Mouse (Mus musculus) midbrain, embryonic 13.5 days (tissue): ENCODE results near the gene Nupr1. TPM values are rescaled to one million over a fixed set of nuclear protein-coding genes. Genes with fewer than 3 reads are reported as not detected.
A peak's percentile ranks its signal among the peaks of the same experiment; 100 is the strongest.
"Not testable (repeated sequence)": the region's sequence is repeated elsewhere in the genome, so short reads cannot be mapped to it uniquely, and the experiment has no call there.

Source experiments
- ATAC-seq: fragments of 200-750 bp; cut with Nextera tagmentation; 2 replicates; pipeline ENCODE4 v1.8.0; 2017; ENCODE audit warnings: mild to moderate bottlenecking, moderate TSS enrichment, moderate library complexity
- H3K27ac ChIP-seq: fragments of 300-500 bp; sonication (generic); 2 replicates; pipeline ENCODE4 v1.5.1; 2015; ENCODE audit warnings: inconsistent platforms, mild to moderate bottlenecking, moderate library complexity
- H3K27me3 ChIP-seq: fragments of 300-500 bp; sonication (generic); 2 replicates; pipeline ENCODE4 v1.6.1; 2015; ENCODE audit warnings: mild to moderate bottlenecking, inconsistent platforms
- H3K36me3 ChIP-seq: fragments of 300-500 bp; sonication (generic); 2 replicates; pipeline ENCODE4 v1.6.1; 2015; ENCODE audit warnings: mild to moderate bottlenecking, inconsistent platforms
- H3K4me1 ChIP-seq: fragments of 300-500 bp; sonication (generic); replicated peaks from 2 replicates; pipeline ENCODE4 v1.6.1; 2015; ENCODE audit warnings: inconsistent platforms
- H3K4me2 ChIP-seq: fragments of 300-500 bp; sonication (generic); replicated peaks from 2 replicates; pipeline ENCODE4 v1.6.1; 2015; ENCODE audit warnings: moderate library complexity, mild to moderate bottlenecking, inconsistent platforms
- H3K4me3 ChIP-seq: fragments of 300-500 bp; sonication (generic); replicated peaks from 2 replicates; pipeline ENCODE4 v1.5.1; 2015; ENCODE audit warnings: mild to moderate bottlenecking, inconsistent platforms
- H3K9ac ChIP-seq: fragments of 300-500 bp; sonication (generic); replicated peaks from 2 replicates; pipeline ENCODE4 v1.6.1; 2015; ENCODE audit warnings: mild to moderate bottlenecking, inconsistent platforms
- H3K9me3 ChIP-seq: fragments of 300-500 bp; sonication (generic); 2 replicates; pipeline ENCODE4 v1.6.1; 2016; ENCODE audit warnings: mild to moderate bottlenecking, inconsistent platforms
- WGBS: fragments of 180-500 bp; shearing (Covaris S2); methylation state at CpG from one replicate; pipeline ENCODE4 v1.1.7; 2015; 5-methylcytosine and 5-hydroxymethylcytosine counted together
- polyA plus RNA-seq: library from polyadenylated mRNA; unstranded; fragments of >200 nt; fragmentation: Nextera tagmentation; extraction: Ambion mirVana; gene quantifications from 2 replicates; pipeline ENCODE4 v1.2.1, GENCODE M21; 2015

Gene Nupr1
- polyA plus RNA-seq, 1 experiment from 2014 or later = 7.6 TPM

GRCm38 (mm10) chr7:126659771-126660170, 29.1 kb upstream of the Nupr1 start:
- H3K36me3 ChIP-seq = peaks cover 31% of the 10 kb centered on the region
- no peaks in the 10 kb centered on the region for H3K9me3 ChIP-seq
- H3K4me2 ChIP-seq = no peak overlapping the region
- H3K27ac ChIP-seq = no peak overlapping the region
- no peak overlapping the region for H3K9ac ChIP-seq
- WGBS = 86% methylated on average over 3 of the region's 3 CpGs
- H3K4me1 ChIP-seq = no peaks in the 10 kb centered on the region
- H3K27me3 ChIP-seq = no peaks in the 10 kb centered on the region
- H3K4me3 ChIP-seq = no peak overlapping the region
- no peak for ATAC-seq

- Histone ChIP-seq H3K27ac (no peak overlapping the region), H3K36me3 (peaks cover 13% of the 10 kb centered on the region), H3K27me3 (no peaks in the 10 kb centered on the region), H3K9me3 (no peaks in the 10 kb centered on the region), H3K4me3 (no peak overlapping the region), H3K4me2 (no peak overlapping the region), H3K4me1 (no peaks in the 10 kb centered on the region), H3K9ac (no peak overlapping the region)
- 91% methylated on average over 1 of the region's 1 CpGs for WGBS
- no peak for ATAC-seq
Observed at GRCm38 (mm10) chr7:126657522-126657921, 26.9 kb upstream of the Nupr1 start.

- Histone ChIP-seq H3K9ac (no peak overlapping the region), H3K27ac (no peak overlapping the region), H3K4me2 (no peak overlapping the region), H3K9me3 (no peaks in the 10 kb centered on the region), H3K4me1 (no peaks in the 10 kb centered on the region), H3K27me3 (no peaks in the 10 kb centered on the region), H3K36me3 (0 out of 2 replicates have a peak, but pooled peaks cover 2% of the 10 kb centered on the region), H3K4me3 (no peak overlapping the region)
- 95% methylated on average over 3 of the region's 3 CpGs for WGBS
- no peak for ATAC-seq
Observed at GRCm38 (mm10) chr7:126655695-126656094, 25.0 kb upstream of the Nupr1 start.

DNA sequence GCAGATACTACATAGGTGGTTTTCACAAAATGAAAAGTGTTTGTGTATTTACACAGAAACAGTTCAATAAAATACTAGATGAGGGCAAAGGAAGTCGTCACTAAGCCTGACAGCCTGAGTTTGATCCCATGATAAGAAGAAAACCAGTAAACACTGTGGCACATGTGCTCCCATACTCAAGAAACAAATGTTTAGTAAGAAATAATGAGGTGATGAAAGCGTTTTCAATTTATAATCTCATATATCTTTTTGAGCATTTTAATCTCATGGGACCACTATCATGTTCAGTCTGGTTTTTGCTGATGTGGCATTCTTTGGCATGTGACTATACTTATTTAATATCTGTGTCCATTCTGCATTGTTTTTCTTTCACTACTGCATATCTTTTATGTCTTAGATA, 23.3 kb upstream of the Nupr1 start:
- 0 out of 2 replicates have a peak, but pooled peaks cover 2% of the 10 kb centered on the region for H3K36me3 ChIP-seq
- no peak overlapping the region for H3K9ac ChIP-seq
- WGBS = 91% methylated on average over 2 of the region's 2 CpGs
- H3K27ac ChIP-seq = no peak overlapping the region
- ATAC-seq = no peak
- H3K4me2 ChIP-seq = no peak overlapping the region
- H3K27me3 ChIP-seq = no peaks in the 10 kb centered on the region
- H3K9me3 ChIP-seq = no peaks in the 10 kb centered on the region
- H3K4me3 ChIP-seq = no peak overlapping the region
- H3K4me1 ChIP-seq = peaks cover 9% of the 10 kb centered on the region

DNA sequence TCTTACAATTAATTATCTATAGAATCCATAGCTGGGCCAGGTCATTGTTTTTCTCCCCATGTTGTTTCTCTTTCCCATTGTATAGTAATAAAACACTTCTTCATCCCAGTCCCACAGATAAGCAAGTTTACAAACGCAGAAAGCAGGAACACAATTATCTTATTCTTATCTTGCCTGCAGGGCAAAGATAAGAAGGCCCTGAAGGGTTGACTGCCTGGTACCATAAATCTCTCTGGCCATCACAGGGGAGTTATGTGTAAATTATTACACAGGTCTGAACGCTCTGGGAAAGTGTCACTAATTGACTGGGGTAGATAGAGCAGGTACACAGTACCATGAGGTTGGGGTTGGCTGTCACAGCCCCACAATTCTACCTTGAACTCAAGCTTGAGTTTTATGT, 20.2 kb upstream of the Nupr1 start:
- Histone ChIP-seq H3K4me1 (peaks cover 9% of the 10 kb centered on the region), H3K27ac (no peak overlapping the region), H3K4me3 (no peak overlapping the region), H3K9me3 (no peaks in the 10 kb centered on the region), H3K9ac (no peak overlapping the region), H3K4me2 (no peak overlapping the region), H3K27me3 (no peaks in the 10 kb centered on the region), H3K36me3 (0 out of 2 replicates have a peak, but pooled peaks cover 2% of the 10 kb centered on the region)
- ATAC-seq = no peak
- 84% methylated on average over 2 of the region's 2 CpGs for WGBS

- Histone ChIP-seq H3K9ac (peak within 1 kb of the TSS; percentile 70), H3K36me3 (0 out of 2 replicates have a peak, but pooled peaks cover 2% of the 10 kb centered on the region), H3K4me3 (peak within 1 kb of the TSS; percentile 53), H3K4me2 (peak within 1 kb of the TSS; percentile 66), H3K27ac (peak within 1 kb of the TSS; percentile 92), H3K9me3 (no peaks in the 10 kb centered on the region), H3K27me3 (no peaks in the 10 kb centered on the region), H3K4me1 (peaks cover 9% of the 10 kb centered on the region)
- WGBS = 2% methylated on average over 57 of the region's 57 CpGs
- peak; percentile 99 for ATAC-seq
Observed at GRCm38 (mm10) chr7:126649231-126650051, 18.8 kb upstream of the Nupr1 start, which contains the start of gene Sgf29. Sgf29 (plus strand) TSS chr7:126649309.

GRCm38 (mm10) chr7:126648486-126648885, 17.8 kb upstream of the Nupr1 start:
- Histone ChIP-seq H3K27ac (no peak overlapping the region), H3K27me3 (no peaks in the 10 kb centered on the region), H3K4me2 (peak overlapping the region; percentile 66), H3K9me3 (no peaks in the 10 kb centered on the region), H3K4me3 (peak overlapping the region; percentile 53), H3K9ac (no peak overlapping the region), H3K4me1 (peaks cover 9% of the 10 kb centered on the region), H3K36me3 (0 out of 2 replicates have a peak, but pooled peaks cover under 1% of the 10 kb centered on the region)
- WGBS = 79% methylated on average over 4 of the region's 4 CpGs
- 0 out of 2 replicates have a peak, but pooled peaks have one; percentile 25 for ATAC-seq

DNA sequence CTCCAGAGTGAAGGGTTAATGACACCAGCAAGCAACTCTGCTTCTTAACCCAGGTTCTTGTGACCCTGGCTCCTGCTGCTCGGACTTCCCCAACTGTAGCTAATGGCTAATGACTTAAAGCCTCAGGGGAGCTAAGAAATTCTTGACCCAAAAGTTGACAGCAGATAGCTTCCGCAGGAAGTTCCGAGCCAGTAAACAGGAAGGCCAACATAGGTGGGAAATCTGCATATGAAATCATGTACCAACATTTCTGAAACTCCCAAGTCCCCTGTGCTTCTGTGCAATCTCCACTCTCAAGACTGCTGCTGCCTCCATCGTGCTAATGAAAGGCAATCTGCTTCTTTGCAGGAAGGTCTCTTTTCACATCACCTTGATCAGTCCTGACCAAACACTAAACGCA, 15.0 kb upstream of the Nupr1 start:
- Histone ChIP-seq H3K4me3 (no peak overlapping the region), H3K4me1 (peaks cover 9% of the 10 kb centered on the region), H3K9me3 (no peaks in the 10 kb centered on the region), H3K36me3 (no peaks in the 10 kb centered on the region), H3K9ac (no peak overlapping the region), H3K4me2 (no peak overlapping the region), H3K27ac (no peak overlapping the region), H3K27me3 (no peaks in the 10 kb centered on the region)
- ATAC-seq = no peak
- WGBS = 69% methylated on average over 5 of the region's 5 CpGs

DNA sequence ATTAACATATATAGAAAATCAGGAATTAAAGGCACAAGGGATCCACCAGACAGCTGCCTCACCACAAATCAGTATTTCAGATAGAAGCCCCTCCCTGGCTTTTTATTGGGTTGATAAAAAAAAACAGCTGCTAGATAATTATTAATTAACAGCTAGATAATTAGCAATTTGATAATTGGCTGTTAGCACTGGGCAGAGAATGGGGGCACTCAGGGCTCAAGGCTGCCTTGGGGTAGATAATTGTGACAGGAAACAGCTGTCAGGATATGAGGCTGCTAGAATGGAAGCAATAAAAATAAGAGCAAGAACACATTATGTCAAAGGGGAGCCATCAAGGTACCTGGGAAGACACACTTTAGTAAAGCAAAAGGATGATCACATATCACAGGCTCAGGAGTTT, 14.3 kb upstream of the Nupr1 start:
- ATAC-seq = no peak
- no peaks in the 10 kb centered on the region for H3K27me3 ChIP-seq
- no peak overlapping the region for H3K27ac ChIP-seq
- no peaks in the 10 kb centered on the region for H3K9me3 ChIP-seq
- H3K9ac ChIP-seq = no peak overlapping the region
- H3K4me3 ChIP-seq = no peak overlapping the region
- H3K36me3 ChIP-seq = no peaks in the 10 kb centered on the region
- peaks cover 3% of the 10 kb centered on the region for H3K4me1 ChIP-seq
- H3K4me2 ChIP-seq = no peak overlapping the region

GRCm38 (mm10) chr7:126644345-126644744, 13.7 kb upstream of the Nupr1 start:
- H3K4me3 ChIP-seq = no peak overlapping the region
- no peaks in the 10 kb centered on the region for H3K27me3 ChIP-seq
- no peak for ATAC-seq
- no peak overlapping the region for H3K27ac ChIP-seq
- no peak overlapping the region for H3K4me2 ChIP-seq
- no peaks in the 10 kb centered on the region for H3K4me1 ChIP-seq
- H3K9ac ChIP-seq = no peak overlapping the region
- 78% methylated on average over 3 of the region's 3 CpGs for WGBS
- H3K9me3 ChIP-seq = no peaks in the 10 kb centered on the region
- no peaks in the 10 kb centered on the region for H3K36me3 ChIP-seq

DNA sequence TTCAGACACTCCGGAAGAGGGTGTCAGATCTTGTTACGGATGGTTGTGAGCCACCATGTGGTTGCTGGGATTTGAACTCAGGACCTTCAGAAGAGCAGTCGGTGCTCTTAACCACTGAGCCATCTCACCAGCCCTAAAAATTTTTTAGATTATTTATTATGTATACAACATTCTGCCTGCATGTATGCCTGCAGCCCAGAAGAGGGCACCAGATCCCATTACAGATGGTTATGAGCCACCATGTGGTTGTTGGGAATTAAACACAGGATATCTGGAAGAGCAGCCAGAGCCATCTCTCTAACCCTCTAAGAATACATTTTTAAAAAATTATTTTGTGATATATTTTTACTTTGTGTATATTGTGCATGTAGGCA, 12.6 kb upstream of the Nupr1 start:
- H3K27ac ChIP-seq, H3K4me1 ChIP-seq, H3K36me3 ChIP-seq, H3K9me3 ChIP-seq, ATAC-seq, H3K9ac ChIP-seq, H3K4me2 ChIP-seq, H3K4me3 ChIP-seq, H3K27me3 ChIP-seq: not testable (repeated sequence)
- 68% methylated on average over 3 of the region's 3 CpGs for WGBS

GRCm38 (mm10) chr7:126642545-126643243, 12.0 kb upstream of the Nupr1 start:
- Histone ChIP-seq H3K4me1 (no peaks in the 10 kb centered on the region), H3K9me3 (no peaks in the 10 kb centered on the region), H3K9ac (no peak overlapping the region), H3K27me3 (no peaks in the 10 kb centered on the region), H3K36me3 (no peaks in the 10 kb centered on the region), H3K4me3 (no peak overlapping the region), H3K4me2 (no peak overlapping the region), H3K27ac (no peak overlapping the region)
- 72% methylated on average over 5 of the region's 5 CpGs for WGBS
- no peak for ATAC-seq
